Mouse (Mus musculus): ENCODE results near the gene Mtmr3. TPM values are rescaled to one million over a fixed set of nuclear protein-coding genes. Genes with fewer than 3 reads are reported as not detected.

Gene Mtmr3
- total RNA-seq (2021): 10 to 100 TPM; 36.5 to 41.4 TPM
- long read RNA-seq, experiment 1, partial matches to known transcripts: 2 of 19 reads
- long read RNA-seq, experiment 1, other reads (novel, unspliced or antisense): 17 of 19 reads
- long read RNA-seq, experiment 2, full-length matches to known transcripts: 1 of 41 reads
- long read RNA-seq, experiment 2, partial matches to known transcripts: 6 of 41 reads
- long read RNA-seq, experiment 2, other reads (novel, unspliced or antisense): 34 of 41 reads

GRCm38 (mm10) chr11:4594608-4595500 is at the start of gene Mtmr3:
Gene Mtmr3, minus strand, starts transcription at chr11:4594863.
- peak; percentile 97 for DNase-seq

DNA sequence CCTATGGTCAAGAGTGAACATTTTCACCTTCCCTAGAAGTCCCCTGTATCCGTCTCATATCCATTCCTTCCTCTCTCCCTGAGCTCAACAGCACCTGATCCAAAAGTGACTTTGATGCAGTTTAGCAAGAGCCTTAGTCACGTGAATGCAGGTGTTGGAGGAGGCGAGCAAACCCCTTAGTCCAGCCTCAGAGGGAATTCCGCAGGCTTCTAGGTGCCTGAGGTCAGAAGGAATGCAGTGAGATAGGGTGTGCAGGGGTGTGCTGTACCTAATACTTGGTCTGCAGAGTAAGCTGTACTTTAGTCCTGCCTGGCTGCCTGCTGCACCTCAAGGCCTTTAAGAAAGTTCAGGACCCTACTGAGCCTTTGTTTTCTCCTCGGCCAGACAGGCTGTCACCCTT is 49.1 kb upstream of the Mtmr3 start:
- DNase-seq: no peak

DNA sequence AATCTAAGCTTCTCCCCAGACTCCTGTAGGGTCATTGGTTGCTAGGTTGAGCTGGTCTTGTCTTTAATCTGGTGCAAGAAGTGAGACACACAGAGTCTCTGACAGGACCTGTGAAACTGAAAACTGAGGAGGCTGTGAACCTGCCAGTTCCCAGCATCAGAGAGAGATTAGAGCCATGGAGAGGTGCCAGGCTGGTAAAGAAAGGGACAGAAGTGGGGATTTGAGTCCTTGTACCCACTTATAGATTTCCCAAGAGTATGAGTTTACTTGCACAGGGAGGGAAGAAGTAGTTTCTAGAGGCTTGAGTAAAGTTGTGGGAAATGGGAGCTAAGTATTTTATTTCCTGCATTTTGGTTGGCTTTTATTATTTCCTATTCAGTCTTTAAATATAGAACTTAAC is 46.5 kb upstream of the Mtmr3 start:
- no peak for DNase-seq

DNA sequence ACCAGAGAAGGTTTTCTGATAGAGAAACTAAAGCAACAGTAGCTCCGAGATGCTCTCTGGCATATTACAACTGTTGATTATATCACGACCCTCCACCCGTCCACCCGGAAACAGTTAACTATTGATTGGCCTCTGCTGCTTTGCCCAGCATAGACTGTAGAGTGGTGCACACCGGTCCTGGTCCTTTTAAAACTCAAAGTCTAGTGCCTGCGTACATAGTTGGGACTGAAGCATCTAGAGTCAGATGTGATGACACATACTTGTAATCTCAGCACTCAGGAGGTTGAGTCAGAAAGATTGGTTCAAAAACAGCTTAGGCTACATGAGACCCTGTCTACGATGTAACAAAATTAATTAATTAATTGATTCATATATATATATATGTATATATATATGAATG is 43.6 kb upstream of the Mtmr3 start:
- no peak for DNase-seq

DNA sequence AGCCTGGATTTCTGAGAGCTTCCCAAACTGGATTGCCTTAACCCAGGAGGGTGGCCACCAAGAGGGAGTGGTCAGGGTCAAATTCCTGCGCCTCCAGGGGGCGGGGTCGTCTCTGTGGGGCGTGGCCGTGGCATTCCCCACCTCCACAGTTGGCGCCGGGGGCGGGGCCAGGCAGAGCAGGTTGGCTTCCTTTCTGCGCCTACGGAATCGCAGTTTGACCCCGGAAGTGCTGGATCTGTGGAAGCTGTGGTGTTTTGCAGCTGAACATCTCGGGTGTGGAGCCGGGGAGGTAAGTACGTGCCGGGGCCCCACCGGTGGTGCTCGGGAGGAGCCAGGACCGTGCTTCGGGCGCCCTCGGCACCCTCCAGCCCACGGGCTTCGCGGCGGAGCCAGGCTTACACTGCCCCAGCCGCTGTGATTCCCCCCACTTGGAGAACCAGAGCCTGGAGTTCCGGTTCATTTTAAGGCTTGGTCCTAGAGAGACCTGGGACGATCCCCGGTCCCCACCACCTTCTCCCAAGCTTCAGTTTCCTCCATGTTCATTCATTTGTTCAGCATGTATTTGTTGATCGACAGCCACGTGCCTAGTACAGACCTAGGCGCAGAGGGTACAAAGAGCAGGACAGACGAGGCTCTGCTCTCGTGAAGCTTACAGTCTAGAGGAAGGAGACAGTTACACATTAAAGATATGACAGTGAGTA is 43.0 kb upstream of the Mtmr3 start, which contains the start of gene Ascc2:
Gene Ascc2 (plus strand): TSS at position 214 of the 701 bp plus-strand sequence.
- peak; percentile 95 for DNase-seq

DNA sequence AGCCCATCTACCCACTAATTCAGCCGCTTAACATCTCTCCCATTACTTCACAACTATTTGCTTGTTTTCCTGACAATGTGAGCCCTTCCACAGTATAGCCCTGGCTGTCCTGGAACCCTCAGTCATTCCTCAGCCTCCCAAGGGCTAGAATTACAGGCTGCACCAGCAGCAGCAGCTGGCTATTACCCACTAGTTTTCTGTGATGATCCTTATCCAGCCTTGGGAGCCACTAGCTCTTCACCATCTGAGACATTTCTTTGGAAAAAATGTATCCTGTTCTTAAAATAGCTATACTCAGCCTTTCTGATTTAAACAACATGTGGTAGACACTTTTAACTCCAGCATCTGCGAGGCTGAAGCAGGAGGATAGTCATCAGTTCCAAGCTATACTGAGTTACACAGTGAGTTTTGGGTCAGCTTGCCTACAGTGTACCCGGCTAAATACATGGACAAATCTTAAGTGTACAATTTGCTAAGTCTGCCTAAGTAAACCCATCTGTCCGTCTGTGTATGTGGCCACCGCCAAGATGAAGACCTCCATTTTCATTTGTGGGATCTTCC is 42.2 kb upstream of the Mtmr3 start:
- no peak for DNase-seq

- DNase-seq: no peak
Observed at GRCm38 (mm10) chr11:4634395-4634794, 39.7 kb upstream of the Mtmr3 start.

DNA sequence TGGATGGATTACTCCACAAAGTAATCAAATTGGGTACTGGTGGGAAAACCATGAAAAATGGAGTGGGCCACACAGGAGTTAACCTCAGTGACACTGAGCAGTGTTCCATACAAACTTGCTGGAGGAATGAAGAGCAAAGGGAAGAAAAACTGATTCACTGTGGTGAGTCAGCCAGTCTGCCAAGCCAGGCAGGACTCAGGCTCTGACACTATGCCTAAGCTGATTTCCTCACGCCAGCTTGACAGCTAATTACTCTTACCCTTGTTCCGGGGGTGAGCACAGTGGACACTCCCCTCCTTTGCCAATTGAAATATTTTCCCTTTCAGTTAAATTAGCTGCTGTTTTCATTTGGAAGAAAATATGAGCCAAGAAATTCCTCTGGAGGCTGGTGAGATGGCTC is 38.8 kb upstream of the Mtmr3 start:
- no peak for DNase-seq

GRCm38 (mm10) chr11:4629861-4630280 is 35.2 kb upstream of the Mtmr3 start:
- no peak for DNase-seq

DNA sequence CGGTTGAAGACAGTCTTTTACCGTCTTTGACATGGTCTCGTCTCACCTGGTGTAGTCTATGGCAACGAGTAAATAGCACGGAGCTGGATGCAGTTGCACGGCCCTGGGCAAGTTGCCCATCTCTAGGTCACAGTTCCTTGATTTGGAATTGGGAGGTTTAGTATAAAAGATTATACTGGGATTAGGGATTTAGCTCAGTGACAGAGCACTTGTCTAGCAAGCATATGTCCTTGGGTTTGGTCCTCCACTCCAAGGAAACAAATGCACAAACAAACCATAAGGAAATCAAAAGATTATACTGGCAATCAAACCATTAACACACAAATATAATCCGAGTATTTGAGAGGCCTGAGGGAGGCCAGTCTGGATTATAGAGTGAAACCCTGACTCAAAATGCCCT is 33.0 kb upstream of the Mtmr3 start:
- no peak for DNase-seq

DNA sequence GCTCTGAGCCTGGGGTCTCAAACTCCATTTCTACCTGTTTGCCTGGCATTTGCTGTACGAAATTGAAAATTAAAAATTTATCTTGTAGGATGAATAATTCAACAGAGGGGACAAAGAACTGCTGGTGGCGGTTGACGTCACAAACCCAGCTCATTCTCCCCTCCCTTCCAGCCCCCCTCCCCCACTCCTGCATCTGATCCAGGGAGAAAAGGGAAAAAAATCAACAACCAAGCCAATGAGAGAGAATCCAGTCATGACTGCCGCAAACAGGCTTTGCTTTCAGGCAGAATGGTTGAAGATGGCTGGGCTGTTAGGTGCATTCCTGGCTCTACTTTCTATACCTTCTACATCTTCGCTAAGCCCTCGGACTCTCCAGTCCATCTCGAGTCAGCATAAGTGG is 31.3 kb upstream of the Mtmr3 start:
- DNase-seq: no peak

- no peak for DNase-seq
Observed at GRCm38 (mm10) chr11:4622997-4623396, 28.3 kb upstream of the Mtmr3 start.

- DNase-seq: no peak
Observed at GRCm38 (mm10) chr11:4622442-4622986, 27.9 kb upstream of the Mtmr3 start.

- no peak for DNase-seq
Observed at GRCm38 (mm10) chr11:4621866-4622265, 27.2 kb upstream of the Mtmr3 start.

DNA sequence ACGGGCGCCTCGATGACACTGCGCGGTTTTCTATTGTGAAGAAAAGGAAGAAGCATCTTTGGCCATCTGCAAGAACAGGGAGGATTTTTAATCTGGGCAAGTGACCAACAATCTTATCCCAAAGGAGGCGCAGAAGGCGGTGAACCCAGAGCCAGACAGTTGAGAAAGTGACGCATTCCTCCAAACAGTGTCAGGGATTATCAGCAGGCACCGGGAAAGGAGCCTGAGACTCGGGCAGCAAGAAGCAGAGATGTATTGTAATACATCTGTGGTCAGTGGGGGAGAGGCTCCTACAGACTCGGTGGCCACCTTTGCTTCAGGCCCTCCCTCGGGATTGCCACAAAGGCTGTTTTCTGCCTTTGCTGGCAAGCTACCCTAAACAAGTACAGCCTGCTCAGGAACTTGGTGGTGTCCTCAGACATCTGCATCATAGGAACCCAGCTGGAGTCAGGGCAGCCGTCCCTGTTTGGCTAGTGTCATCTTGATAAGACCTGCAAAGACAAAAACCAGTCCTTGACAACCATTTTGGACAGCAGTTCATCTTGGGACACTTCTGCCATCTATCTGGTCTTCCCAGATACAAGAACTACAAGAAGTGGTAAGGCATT is 25.9 kb upstream of the Mtmr3 start:
- peak; percentile 57 for DNase-seq

DNA sequence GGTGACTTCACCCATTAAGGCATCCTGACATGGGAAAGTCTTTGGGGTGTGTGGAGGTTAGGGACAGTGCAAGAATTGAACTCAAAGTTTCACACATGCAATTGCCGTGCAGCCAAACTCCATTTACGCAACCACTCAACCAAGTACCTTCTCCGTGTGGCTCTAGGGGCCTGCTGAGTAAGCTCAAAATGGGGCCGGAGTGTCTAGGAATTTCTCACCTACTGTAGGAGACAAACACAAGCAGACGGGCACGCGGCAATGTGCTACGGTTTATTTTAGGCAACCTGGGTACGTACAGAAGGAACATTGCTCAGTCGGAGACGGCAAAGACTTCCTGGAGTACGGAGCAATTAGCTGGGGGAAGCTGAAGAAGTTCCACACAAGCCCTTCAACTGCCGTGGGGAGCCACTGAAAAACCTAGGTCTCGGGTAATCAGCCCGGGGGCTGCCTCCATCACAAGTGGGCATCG is 25.4 kb upstream of the Mtmr3 start, which contains the start of gene Gm11032:
Gene Gm11032 (plus strand): TSS at position 51 of the 469 bp plus-strand sequence.
- no peak for DNase-seq

DNA sequence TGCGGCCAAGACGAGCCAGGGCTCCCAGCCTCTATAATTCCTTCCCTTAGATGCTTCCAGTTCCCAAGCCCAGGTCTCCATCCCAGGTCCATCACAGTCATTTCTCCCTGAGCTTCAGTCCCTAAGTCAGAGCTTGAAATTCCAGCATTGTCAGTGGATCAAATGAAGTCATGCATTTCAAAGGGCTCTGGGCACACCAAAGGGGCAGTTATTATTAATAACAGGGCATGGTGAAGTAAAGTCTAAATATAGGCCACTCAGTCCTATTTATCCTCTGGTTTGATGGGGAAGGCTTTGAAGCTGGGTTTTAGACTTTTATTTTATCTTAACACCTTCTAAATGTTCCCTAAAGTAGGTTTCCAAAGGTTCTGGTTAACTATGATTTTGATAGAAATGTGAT is 17.2 kb upstream of the Mtmr3 start:
- DNase-seq: no peak

DNA sequence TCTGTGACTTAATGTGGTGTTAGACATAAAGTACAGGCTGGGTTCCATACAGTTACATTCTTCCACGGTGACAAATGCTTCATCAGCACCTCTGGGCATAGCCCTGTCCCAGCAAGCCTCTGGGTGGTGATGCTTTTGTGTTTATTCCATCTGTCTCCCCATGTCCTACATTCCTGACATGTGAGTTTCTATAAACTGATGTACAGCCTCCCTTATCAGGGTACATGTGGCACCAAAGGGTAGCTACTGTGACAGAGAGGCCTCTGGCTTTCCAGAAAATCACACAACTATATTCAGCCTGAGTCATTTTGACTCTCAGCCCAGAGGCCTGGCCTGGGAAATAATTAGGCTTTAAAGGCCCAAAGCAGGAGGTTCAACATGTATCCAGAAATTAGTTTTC is 11.9 kb upstream of the Mtmr3 start:
- no peak for DNase-seq

DNA sequence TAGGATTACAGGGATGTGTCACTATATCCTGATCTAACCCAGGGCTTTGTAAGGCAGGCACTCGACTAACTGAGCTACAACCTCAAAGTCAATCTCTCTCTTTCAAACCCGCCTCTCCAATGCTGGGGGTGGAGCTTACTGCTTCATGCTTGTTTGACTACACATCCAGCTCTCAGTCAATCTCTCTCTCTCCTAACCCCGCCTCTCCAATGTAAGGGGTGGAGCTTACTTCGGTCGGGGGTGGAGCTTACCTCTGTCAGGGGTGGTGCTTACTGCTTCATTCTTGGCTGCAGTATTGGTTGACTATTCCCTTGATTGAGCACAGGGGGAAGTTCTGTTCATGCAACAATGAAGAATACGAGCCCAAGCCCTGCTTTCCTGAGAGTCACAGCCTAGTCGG is 10.8 kb upstream of the Mtmr3 start:
- DNase-seq: no peak

- peak; percentile 29 for DNase-seq
Observed at GRCm38 (mm10) chr11:4604441-4604840, 9.8 kb upstream of the Mtmr3 start.

DNA sequence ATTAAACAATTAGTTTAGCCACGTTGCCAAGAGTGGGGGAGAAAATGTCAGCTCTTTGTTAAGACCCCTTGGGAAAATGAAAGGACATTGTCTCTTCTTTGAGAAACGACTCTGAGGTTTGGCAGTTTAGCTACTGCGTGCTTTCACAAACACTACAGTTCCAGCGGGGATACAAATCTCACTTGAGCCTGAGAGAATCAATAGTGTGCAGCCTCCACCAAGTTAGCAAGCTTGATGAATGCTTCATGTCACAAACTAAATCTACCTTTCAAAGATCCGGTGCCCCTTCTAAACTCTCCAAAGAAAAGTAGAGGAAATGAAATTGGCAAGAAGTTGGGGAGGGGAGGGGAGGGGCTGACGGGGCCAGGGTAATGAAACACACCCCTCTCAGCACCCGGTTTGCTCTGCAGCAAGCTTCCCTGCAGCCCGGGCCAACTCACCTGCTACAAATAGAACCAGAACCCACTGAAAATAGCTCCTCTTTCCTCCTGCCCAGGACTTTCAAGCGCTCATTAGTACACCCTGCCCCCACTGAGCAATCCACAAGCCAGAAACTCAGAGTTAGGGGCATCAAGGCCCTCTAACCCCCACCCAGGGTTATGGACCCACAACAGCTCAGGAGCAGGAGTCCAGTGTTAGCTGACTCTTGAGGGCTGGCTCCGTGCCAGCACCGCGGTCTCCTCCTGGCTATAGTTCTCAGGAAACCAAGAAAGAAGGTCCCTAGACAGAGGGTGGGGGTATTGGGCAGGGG is 8.2 kb upstream of the Mtmr3 start:
- DNase-seq: peak; percentile 52
